Mouse (Mus musculus) intestine, embryonic 15.5 days (tissue): ENCODE measurements around the gene Zfp827. TPM values are rescaled to one million over a fixed set of nuclear protein-coding genes. Genes with fewer than 3 reads are reported as not detected.

Experiments
- ATAC-seq: fragments of 200-750 bp; cut with Nextera tagmentation; 2 replicates; pipeline ENCODE4 v1.8.0; 2017; ENCODE audit warnings: moderate TSS enrichment, moderate library complexity
- H3K27ac ChIP-seq: fragments of 300-500 bp; sonication (generic); 2 replicates; pipeline ENCODE4 v1.5.1; 2015; ENCODE audit warnings: mild to moderate bottlenecking, inconsistent platforms
- H3K27me3 ChIP-seq: fragments of 300-500 bp; sonication (generic); replicated peaks from 2 replicates; pipeline ENCODE4 v1.6.1; 2015; ENCODE audit warnings: inconsistent platforms
- H3K36me3 ChIP-seq: fragments of 300-500 bp; sonication (generic); 2 replicates; pipeline ENCODE4 v1.6.1; 2015; ENCODE audit warnings: inconsistent platforms
- H3K4me1 ChIP-seq: fragments of 300-500 bp; sonication (generic); replicated peaks from 2 replicates; pipeline ENCODE4 v1.6.1; 2015; ENCODE audit warnings: inconsistent platforms
- H3K4me2 ChIP-seq: fragments of 300-500 bp; sonication (generic); replicated peaks from 2 replicates; pipeline ENCODE4 v1.6.1; 2015; ENCODE audit warnings: mild to moderate bottlenecking, inconsistent platforms
- H3K4me3 ChIP-seq: fragments of 300-500 bp; sonication (generic); replicated peaks from 2 replicates; pipeline ENCODE4 v1.5.1; 2015; ENCODE audit warnings: inconsistent platforms
- H3K9ac ChIP-seq: fragments of 300-500 bp; sonication (generic); 2 replicates; pipeline ENCODE4 v1.6.1; 2015; ENCODE audit warnings: inconsistent platforms
- H3K9me3 ChIP-seq: fragments of 300-500 bp; sonication (generic); 2 replicates; pipeline ENCODE4 v1.6.1; 2016; ENCODE audit warnings: inconsistent platforms
- WGBS: fragments of 180-500 bp; shearing (Covaris S2); methylation state at CpG from one replicate; pipeline ENCODE4 v1.1.7; 2015; 5-methylcytosine and 5-hydroxymethylcytosine counted together
- polyA plus RNA-seq: library from polyadenylated mRNA; unstranded; fragments of >200 nt; fragmentation: Nextera tagmentation; extraction: Ambion mirVana; gene quantifications from 2 replicates; pipeline ENCODE4 v1.2.1, GENCODE M21; 2015

Gene Zfp827
- polyA plus RNA-seq, 1 experiment from 2014 or later = 6.5 TPM

DNA sequence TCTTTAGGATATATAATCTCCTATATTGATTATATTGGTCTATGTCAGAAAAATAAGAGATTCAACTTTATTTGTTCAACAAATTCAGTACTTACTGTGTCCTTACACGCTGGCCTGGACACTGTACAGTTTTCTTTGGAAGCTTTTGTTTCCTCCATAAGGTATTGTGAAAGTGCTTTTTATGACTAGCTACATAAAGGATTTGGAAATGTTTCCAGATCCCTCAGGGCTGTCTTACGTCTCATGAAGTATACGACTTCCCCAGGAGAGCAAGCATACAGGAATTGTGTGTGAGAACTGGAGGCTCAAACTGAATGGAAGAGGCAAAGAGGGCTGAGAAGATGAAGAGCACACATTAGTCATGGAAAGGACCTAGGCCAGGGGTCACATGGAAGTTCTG, 45.1 kb downstream of the Zfp827 start:
- H3K4me3 ChIP-seq = no peak overlapping the region
- H3K36me3 ChIP-seq = no peaks in the 10 kb centered on the region; the same call in 1 of the 2 replicates
- no peak for ATAC-seq
- H3K27ac ChIP-seq = no peak overlapping the region
- H3K4me2 ChIP-seq = no peak overlapping the region
- no peak overlapping the region for H3K9ac ChIP-seq
- no peaks in the 10 kb centered on the region for H3K27me3 ChIP-seq
- WGBS = 67% methylated on average over 3 of the region's 3 CpGs
- H3K9me3 ChIP-seq = no peaks in the 10 kb centered on the region
- no peaks in the 10 kb centered on the region for H3K4me1 ChIP-seq

DNA sequence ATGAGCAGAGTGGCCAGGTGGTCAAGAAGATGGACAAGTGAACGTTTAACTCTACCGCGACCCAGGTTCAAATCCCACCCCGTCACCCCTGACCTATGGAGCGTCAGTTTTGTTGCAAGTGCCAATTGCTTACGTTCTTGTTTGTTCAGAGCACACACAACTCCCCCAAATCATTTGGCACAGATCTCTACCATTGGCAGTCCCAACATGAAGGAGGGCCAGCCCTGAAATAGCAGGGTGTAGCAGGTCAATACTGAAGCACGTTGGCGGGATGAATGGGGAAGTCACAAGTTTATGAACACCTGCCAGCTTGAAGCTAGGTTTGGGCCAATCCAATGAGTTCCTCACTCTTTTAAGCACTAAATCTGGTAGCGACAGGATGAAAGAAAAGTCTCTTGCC, 46.7 kb downstream of the Zfp827 start:
- 89% methylated on average over 9 of the region's 9 CpGs for WGBS
- Histone ChIP-seq H3K4me2 (no peak overlapping the region), H3K27me3 (no peaks in the 10 kb centered on the region), H3K27ac (no peak overlapping the region), H3K4me3 (no peak overlapping the region), H3K36me3 (no peaks in the 10 kb centered on the region; the same call in 1 of the 2 replicates), H3K9me3 (no peaks in the 10 kb centered on the region), H3K9ac (no peak overlapping the region), H3K4me1 (peaks cover 14% of the 10 kb centered on the region)
- no peak for ATAC-seq

- no peaks in the 10 kb centered on the region for H3K36me3 ChIP-seq
- no peak overlapping the region for H3K27ac ChIP-seq
- no peak overlapping the region for H3K4me3 ChIP-seq
- no peak for ATAC-seq
- no peak overlapping the region for H3K9ac ChIP-seq
- 84% methylated on average over 5 of the region's 5 CpGs for WGBS
- H3K9me3 ChIP-seq = no peaks in the 10 kb centered on the region
- H3K4me1 ChIP-seq = peaks cover 17% of the 10 kb centered on the region
- H3K27me3 ChIP-seq = no peaks in the 10 kb centered on the region
- no peak overlapping the region for H3K4me2 ChIP-seq
Observed at GRCm38 (mm10) chr8:79077256-79077655, 49.0 kb downstream of the Zfp827 start.

GRCm38 (mm10) chr8:79078556-79079195, 50.4 kb downstream of the Zfp827 start:
- 0 out of 2 replicates have a peak overlapping the region, but pooled peaks have one; percentile 11 for H3K27ac ChIP-seq

GRCm38 (mm10) chr8:79079196-79079561, 50.9 kb downstream of the Zfp827 start:
- WGBS = 62% methylated on average over 3 of the region's 3 CpGs
- Histone ChIP-seq H3K36me3 (no peaks in the 10 kb centered on the region), H3K27me3 (no peaks in the 10 kb centered on the region), H3K27ac (0 out of 2 replicates have a peak overlapping the region, but pooled peaks have one; percentile 11), H3K9me3 (no peaks in the 10 kb centered on the region), H3K4me2 (no peak overlapping the region), H3K4me1 (peaks cover 17% of the 10 kb centered on the region), H3K9ac (no peak overlapping the region), H3K4me3 (no peak overlapping the region)
- ATAC-seq = peak; percentile 16; the same call in 1 of the 2 replicates

More at GRCm38 (mm10) chr8:79078556-79079195, 50.4 kb downstream of the Zfp827 start:
- no peak overlapping the region for H3K4me3 ChIP-seq
- H3K9me3 ChIP-seq = no peaks in the 10 kb centered on the region
- no peaks in the 10 kb centered on the region for H3K27me3 ChIP-seq
- H3K4me2 ChIP-seq = no peak overlapping the region
- ATAC-seq = no peak
- peaks cover 17% of the 10 kb centered on the region for H3K4me1 ChIP-seq
- H3K36me3 ChIP-seq = no peaks in the 10 kb centered on the region
- no peak overlapping the region for H3K9ac ChIP-seq
- 36% methylated on average over 11 of the region's 11 CpGs for WGBS

DNA sequence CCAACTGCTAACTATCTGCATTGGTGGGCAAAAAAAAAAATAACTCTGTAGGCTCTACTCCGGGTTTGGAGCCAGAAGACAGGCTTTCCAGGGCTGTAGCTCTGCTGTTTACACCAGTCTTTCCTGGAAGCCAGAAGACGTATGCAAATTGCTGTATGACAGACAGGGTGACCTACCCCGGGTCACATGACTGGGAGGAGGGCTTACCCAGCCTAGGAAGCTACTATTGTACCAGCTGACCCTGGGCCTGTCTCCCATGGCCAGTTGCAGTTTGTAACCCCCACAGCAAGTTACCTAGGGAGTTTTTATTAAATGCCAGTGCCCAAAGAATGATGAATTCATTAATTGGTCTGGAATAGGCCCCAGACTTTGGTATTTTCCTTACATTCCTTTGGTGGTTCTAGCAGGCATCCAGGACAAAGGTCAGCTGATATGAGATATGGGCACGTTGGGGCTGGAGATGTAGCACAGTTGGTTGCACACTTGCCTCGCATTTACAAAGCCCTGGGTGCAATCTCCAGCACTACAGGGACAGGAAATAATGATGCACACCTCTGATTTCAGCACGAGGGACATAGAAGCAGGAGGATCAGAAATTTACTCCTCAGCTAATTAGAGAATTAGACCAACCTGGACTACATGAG, 52.0 kb downstream of the Zfp827 start:
- 50% methylated on average over 6 of the region's 6 CpGs for WGBS
- no peak overlapping the region for H3K4me3 ChIP-seq
- H3K9me3 ChIP-seq = no peaks in the 10 kb centered on the region
- H3K27me3 ChIP-seq = no peaks in the 10 kb centered on the region
- H3K27ac ChIP-seq = 0 out of 2 replicates have a peak overlapping the region, but pooled peaks have one; percentile 4
- H3K36me3 ChIP-seq = no peaks in the 10 kb centered on the region
- no peak overlapping the region for H3K4me2 ChIP-seq
- no peak overlapping the region for H3K9ac ChIP-seq
- ATAC-seq = peak; percentile 89
- peaks cover 17% of the 10 kb centered on the region for H3K4me1 ChIP-seq

DNA sequence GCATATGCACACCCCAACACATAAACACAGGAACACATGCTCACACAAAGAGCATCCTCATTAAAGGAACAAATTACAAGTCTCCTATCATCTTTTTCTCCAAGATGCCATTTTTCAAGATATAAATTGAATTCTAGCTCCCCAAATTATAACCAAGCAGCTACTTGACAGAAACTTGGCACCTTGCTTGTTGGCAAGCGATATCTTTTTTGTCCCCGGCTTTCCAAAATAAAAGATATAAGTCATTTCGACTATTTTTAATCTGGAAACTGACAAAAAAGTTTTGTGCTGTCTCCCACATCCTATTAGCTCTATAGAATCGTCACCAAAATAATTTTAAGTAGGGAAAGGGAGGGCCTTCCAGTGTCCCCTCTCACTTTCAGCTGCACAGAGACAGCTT, 53.1 kb downstream of the Zfp827 start:
- ATAC-seq = no peak
- Histone ChIP-seq H3K9ac (no peak overlapping the region), H3K27me3 (no peaks in the 10 kb centered on the region), H3K36me3 (no peaks in the 10 kb centered on the region), H3K4me2 (no peak overlapping the region), H3K4me3 (no peak overlapping the region), H3K4me1 (peaks cover 17% of the 10 kb centered on the region), H3K9me3 (no peaks in the 10 kb centered on the region), H3K27ac (no peak overlapping the region)
- WGBS = 80% methylated on average over 4 of the region's 4 CpGs

GRCm38 (mm10) chr8:79081955-79082354, 53.7 kb downstream of the Zfp827 start:
- no peak overlapping the region for H3K4me2 ChIP-seq
- 76% methylated on average over 10 of the region's 10 CpGs for WGBS
- no peak for ATAC-seq
- H3K27ac ChIP-seq = no peak overlapping the region
- no peak overlapping the region for H3K4me3 ChIP-seq
- no peak overlapping the region for H3K9ac ChIP-seq
- H3K9me3 ChIP-seq = no peaks in the 10 kb centered on the region
- H3K27me3 ChIP-seq = no peaks in the 10 kb centered on the region
- no peaks in the 10 kb centered on the region for H3K36me3 ChIP-seq
- peaks cover 17% of the 10 kb centered on the region for H3K4me1 ChIP-seq

GRCm38 (mm10) chr8:79083461-79084358, 55.5 kb downstream of the Zfp827 start:
- Histone ChIP-seq H3K9ac (no peak overlapping the region), H3K27ac (no peak overlapping the region), H3K4me2 (no peak overlapping the region), H3K4me1 (peaks cover 14% of the 10 kb centered on the region), H3K36me3 (no peaks in the 10 kb centered on the region), H3K4me3 (no peak overlapping the region), H3K27me3 (no peaks in the 10 kb centered on the region), H3K9me3 (no peaks in the 10 kb centered on the region)
- 75% methylated on average over 18 of the region's 18 CpGs for WGBS
- ATAC-seq = no peak

DNA sequence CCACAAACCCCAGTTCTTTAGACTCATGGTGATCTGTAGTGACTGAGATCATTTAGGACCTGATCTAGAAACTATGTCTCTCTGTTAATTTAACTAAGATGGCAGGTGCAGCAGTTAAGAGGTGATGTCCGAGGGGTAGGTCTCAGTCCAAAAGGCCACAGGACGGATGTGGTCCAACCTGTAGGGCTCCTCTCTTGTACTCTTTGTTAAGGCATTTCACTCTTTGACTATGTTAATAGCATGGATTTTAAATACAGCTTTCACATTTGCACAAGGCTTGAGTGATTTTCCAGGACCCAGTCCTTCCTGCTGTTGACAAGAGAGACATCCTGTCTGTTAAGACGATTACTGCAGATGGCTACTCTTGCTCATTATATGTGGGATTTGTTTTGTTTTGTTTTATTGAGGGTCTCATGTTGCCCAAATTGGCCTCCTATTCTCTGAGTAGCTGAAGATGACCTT, 56.2 kb downstream of the Zfp827 start:
- 77% methylated on average over 3 of the region's 3 CpGs for WGBS
- H3K4me2 ChIP-seq = no peak overlapping the region
- no peak overlapping the region for H3K4me3 ChIP-seq

DNA sequence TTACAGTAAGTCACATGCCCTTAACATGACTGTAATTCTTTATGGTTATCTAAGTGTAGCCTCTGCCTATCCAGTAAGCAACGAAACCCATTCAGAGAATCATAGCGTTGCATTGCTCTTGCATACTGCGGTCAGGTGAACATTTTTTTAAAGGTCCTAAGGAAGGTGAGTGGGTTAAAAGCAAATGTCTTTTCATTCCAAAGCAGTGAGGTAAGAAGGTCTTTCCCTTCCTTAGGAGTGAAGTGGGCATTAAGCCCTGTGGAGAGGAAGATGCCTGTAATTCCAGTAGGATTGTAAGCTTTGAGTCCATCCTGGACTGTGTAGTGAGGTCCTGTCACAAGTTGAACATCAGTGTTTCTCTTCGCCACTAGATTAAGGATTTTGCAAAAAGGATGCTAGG, 66.2 kb downstream of the Zfp827 start:
- no peak for ATAC-seq
- no peak overlapping the region for H3K27ac ChIP-seq
- H3K9ac ChIP-seq = no peak overlapping the region
- no peak overlapping the region for H3K4me3 ChIP-seq
- no peaks in the 10 kb centered on the region for H3K4me1 ChIP-seq
- no peaks in the 10 kb centered on the region for H3K27me3 ChIP-seq
- H3K4me2 ChIP-seq = no peak overlapping the region
- 94% methylated on average over 4 of the region's 4 CpGs for WGBS
- 0 out of 2 replicates have a peak, but pooled peaks cover 2% of the 10 kb centered on the region for H3K36me3 ChIP-seq
- no peaks in the 10 kb centered on the region for H3K9me3 ChIP-seq

More for the DNA sequence above, 56.2 kb downstream of the Zfp827 start:
- H3K9me3 ChIP-seq = no peaks in the 10 kb centered on the region
- H3K36me3 ChIP-seq = no peaks in the 10 kb centered on the region
- H3K27me3 ChIP-seq = no peaks in the 10 kb centered on the region
- no peak overlapping the region for H3K27ac ChIP-seq
- H3K4me1 ChIP-seq = peaks cover 7% of the 10 kb centered on the region
- no peak for ATAC-seq
- H3K9ac ChIP-seq = no peak overlapping the region

- WGBS = 90% methylated on average over 7 of the region's 7 CpGs
- ATAC-seq = no peak
- Histone ChIP-seq H3K4me1 (no peaks in the 10 kb centered on the region), H3K4me3 (no peak overlapping the region), H3K9ac (no peak overlapping the region), H3K4me2 (no peak overlapping the region), H3K27ac (no peak overlapping the region), H3K9me3 (no peaks in the 10 kb centered on the region), H3K27me3 (no peaks in the 10 kb centered on the region), H3K36me3 (0 out of 2 replicates have a peak, but pooled peaks cover 2% of the 10 kb centered on the region)
Observed at GRCm38 (mm10) chr8:79095162-79095561, 66.9 kb downstream of the Zfp827 start.
